Mouse (Mus musculus) intestine, postnatal 0 days (tissue): ENCODE data around the gene 1700001P01Rik. TPM values are rescaled to one million over a fixed set of nuclear protein-coding genes. Genes with fewer than 3 reads are reported as not detected.
"Not testable (repeated sequence)": the region's sequence is repeated elsewhere in the genome, so short reads cannot be mapped to it uniquely, and the experiment has no call there.

Experiments used
- ATAC-seq: fragments of 200-750 bp; cut with Nextera tagmentation; 2 replicates; pipeline ENCODE4 v1.8.0; 2017; ENCODE audit warnings: mild to moderate bottlenecking, moderate TSS enrichment, moderate library complexity
- H3K27ac ChIP-seq: fragments of 300-500 bp; sonication (generic); 2 replicates; pipeline ENCODE4 v1.5.1; 2014; ENCODE audit warnings: mild to moderate bottlenecking, low read depth, low read length, moderate library complexity
- H3K27me3 ChIP-seq: fragments of 300-500 bp; sonication (generic); replicated peaks from 2 replicates; pipeline ENCODE4 v1.6.1; 2014; ENCODE audit warnings: low read length, mixed read lengths; ENCODE audit not compliant: control insufficient read depth, insufficient read depth
- H3K36me3 ChIP-seq: fragments of 300-500 bp; sonication (generic); 2 replicates; pipeline ENCODE4 v1.6.1; 2014; ENCODE audit warnings: mild to moderate bottlenecking, moderate library complexity; ENCODE audit not compliant: control insufficient read depth, insufficient read depth
- H3K4me1 ChIP-seq: fragments of 300-500 bp; sonication (generic); replicated peaks from 2 replicates; pipeline ENCODE4 v1.6.1; 2014; ENCODE audit warnings: antibody characterized with exemption, low read length, mixed read lengths; ENCODE audit not compliant: control insufficient read depth, insufficient read depth
- H3K4me2 ChIP-seq: fragments of 300-500 bp; sonication (generic); replicated peaks from 2 replicates; pipeline ENCODE4 v1.6.1; 2014; ENCODE audit warnings: low read depth, mild to moderate bottlenecking, moderate library complexity
- H3K4me3 ChIP-seq: fragments of 300-500 bp; sonication (generic); 2 replicates; pipeline ENCODE4 v1.5.1; 2014; ENCODE audit warnings: low read depth, low read length
- H3K9ac ChIP-seq: fragments of 300-500 bp; sonication (generic); 2 replicates; pipeline ENCODE4 v1.6.1; 2014; ENCODE audit warnings: mild to moderate bottlenecking, low read depth, low read length
- H3K9me3 ChIP-seq: fragments of 300-500 bp; sonication (generic); 2 replicates; pipeline ENCODE4 v1.6.1; 2016; ENCODE audit warnings: mixed run types; ENCODE audit not compliant: control insufficient read depth
- CTCF ChIP-seq: sonication (generic); IDR thresholded peaks from 2 replicates; pipeline ENCODE4 v1.5.1; 2016; ENCODE audit warnings: low read depth, mild to moderate bottlenecking, control low read depth, antibody characterized with exemption, moderate library complexity
- WGBS: fragments of 180-500 bp; shearing (Covaris S2); extraction: QIAGEN DNeasy Blood & Tissue Kit; methylation state at CpG from one replicate; pipeline ENCODE4 v1.1.7; 2014; 5-methylcytosine and 5-hydroxymethylcytosine counted together
- polyA plus RNA-seq: library from polyadenylated mRNA; unstranded; fragments of >200 nt; fragmentation: Nextera tagmentation; extraction: Ambion mirVana; gene quantifications from 2 replicates; pipeline ENCODE4 v1.2.1, GENCODE M21; 2015

The 1700001P01Rik gene
- polyA plus RNA-seq, 1 experiment from 2014 or later, result not detected

DNA sequence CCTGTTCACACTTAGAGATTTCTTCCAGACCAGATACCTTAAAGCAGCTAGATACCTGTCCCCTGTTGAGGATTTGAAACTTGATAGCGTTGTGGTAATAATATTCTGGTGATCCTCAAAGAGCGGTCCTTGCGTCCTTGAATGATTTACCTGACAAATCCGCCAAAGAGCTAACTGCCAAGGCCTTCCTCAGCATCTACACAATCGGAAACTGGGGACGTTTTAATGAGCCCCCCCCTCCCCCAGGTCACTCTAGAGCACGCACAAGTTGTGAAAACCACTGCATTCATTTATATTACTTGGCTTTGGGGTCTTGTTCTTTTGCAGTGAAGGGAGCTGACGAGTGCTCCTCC lies 22.3 kb upstream of the 1700001P01Rik start:
- no peak for TF ChIP-seq CTCF
- WGBS, result 50% methylated on average over 8 of the region's 8 CpGs
- H3K9me3 ChIP-seq, result no peaks in the 10 kb centered on the region
- H3K4me3 ChIP-seq, result no peak overlapping the region
- ATAC-seq, result no peak
- H3K27ac ChIP-seq, result no peak overlapping the region
- H3K9ac ChIP-seq, result no peak overlapping the region
- no peaks in the 10 kb centered on the region for H3K36me3 ChIP-seq
- no peaks in the 10 kb centered on the region for H3K27me3 ChIP-seq
- H3K4me1 ChIP-seq, result 0 out of 2 replicates have a peak, but pooled peaks cover 13% of the 10 kb centered on the region
- peak overlapping the region; percentile 74 for H3K4me2 ChIP-seq

DNA sequence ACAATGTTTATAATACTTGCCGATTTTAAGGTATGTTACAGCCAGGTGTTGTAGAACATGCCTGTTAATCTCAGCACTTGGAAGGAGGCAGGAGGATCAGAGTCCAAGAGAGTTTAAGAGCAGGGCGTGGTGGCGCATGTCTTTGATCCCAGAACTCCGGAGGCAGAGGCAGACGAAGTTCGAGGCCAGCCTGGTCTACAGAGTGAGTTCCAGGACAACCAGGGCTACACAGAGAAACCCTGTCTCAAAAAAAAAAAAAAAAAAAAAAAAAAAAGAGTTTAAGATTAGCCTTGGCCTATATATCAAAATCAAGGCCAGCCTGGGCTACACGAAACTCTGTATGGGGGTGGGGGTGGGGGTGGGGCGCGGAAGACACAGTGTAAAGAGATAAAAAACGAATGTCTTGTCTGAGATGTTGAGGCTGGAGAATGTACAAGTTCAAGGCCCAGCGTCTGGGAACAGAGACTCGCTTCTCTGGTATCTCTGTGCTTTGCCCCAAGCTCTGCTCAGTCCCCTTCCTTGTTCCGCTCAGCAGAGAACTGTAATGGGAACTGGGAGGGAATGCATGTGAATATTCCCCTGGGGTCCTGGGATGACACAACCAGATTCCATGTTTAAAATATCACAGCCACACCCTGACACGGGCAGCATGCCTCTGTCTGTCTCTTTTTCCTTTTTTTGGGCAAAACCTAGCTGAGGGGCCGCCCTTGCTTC lies 21.8 kb upstream of the 1700001P01Rik start:
- H3K4me3 ChIP-seq, result no peak overlapping the region
- 54% methylated on average over 15 of the region's 15 CpGs for WGBS
- no peak overlapping the region for H3K9ac ChIP-seq
- ATAC-seq, result no peak
- 0 out of 2 replicates have a peak overlapping the region, but pooled peaks have one; percentile 13 for H3K4me2 ChIP-seq
- 0 out of 2 replicates have a peak, but pooled peaks cover 12% of the 10 kb centered on the region for H3K4me1 ChIP-seq
- H3K36me3 ChIP-seq, result no peaks in the 10 kb centered on the region
- H3K27ac ChIP-seq, result no peak overlapping the region
- H3K27me3 ChIP-seq, result no peaks in the 10 kb centered on the region
- no peak for TF ChIP-seq CTCF
- H3K9me3 ChIP-seq, result no peaks in the 10 kb centered on the region

DNA sequence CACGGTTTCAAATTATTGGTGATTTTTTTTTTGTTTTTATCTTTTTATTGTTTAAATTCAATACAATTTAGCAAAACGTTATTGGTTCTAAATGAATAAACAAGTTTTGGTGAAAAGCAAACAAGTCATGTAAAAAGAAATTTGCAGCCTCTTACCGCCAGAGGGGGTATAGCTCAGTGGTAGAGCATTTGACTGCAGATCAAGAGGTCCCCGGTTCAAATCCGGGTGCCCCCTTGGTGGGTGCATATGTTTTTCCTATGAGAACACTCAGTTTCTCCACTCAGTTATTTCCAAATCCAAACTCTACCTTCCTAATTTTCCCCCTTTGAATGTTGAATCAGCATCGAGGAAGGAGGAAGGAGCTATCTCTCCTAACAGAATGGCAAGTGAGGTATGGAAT lies 21.2 kb upstream of the 1700001P01Rik start:
- Histone ChIP-seq H3K27ac (no peak overlapping the region), H3K9ac (no peak overlapping the region), H3K4me3 (no peak overlapping the region), H3K4me2 (0 out of 2 replicates have a peak overlapping the region, but pooled peaks have one; percentile 13), H3K4me1 (0 out of 2 replicates have a peak, but pooled peaks cover 7% of the 10 kb centered on the region), H3K9me3 (no peaks in the 10 kb centered on the region), H3K36me3 (no peaks in the 10 kb centered on the region), H3K27me3 (no peaks in the 10 kb centered on the region)
- TF ChIP-seq CTCF, result peak; percentile 61
- no peak for ATAC-seq
- 6% methylated on average over 6 of the region's 6 CpGs for WGBS

DNA sequence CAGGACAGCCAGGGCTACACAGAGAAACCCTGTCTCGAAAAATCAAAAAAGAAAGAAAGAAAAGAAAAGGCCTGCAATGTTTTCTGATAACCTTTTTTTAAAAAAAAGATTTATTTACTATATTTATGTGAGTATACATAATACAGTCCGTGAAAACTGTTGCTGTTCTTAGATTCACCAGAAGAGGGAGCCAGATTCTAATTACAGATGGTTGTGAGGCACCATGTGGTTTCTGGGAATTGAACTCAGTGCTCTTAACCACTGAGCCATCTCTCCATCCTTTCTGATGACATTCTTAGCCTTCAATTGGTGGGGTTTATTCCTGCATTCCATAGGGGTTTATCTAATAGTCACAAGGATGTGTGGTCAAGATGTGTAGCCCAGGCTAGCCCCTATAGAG lies 17.4 kb upstream of the 1700001P01Rik start:
- Histone ChIP-seq H3K9ac (no peak overlapping the region), H3K4me1 (no peaks in the 10 kb centered on the region), H3K27ac (no peak overlapping the region), H3K36me3 (no peaks in the 10 kb centered on the region), H3K4me3 (no peak overlapping the region), H3K27me3 (no peaks in the 10 kb centered on the region), H3K4me2 (no peak overlapping the region), H3K9me3 (no peaks in the 10 kb centered on the region)
- peak; percentile 84 for TF ChIP-seq CTCF
- WGBS, result 4% methylated on average over 2 of the region's 2 CpGs
- ATAC-seq, result 0 out of 2 replicates have a peak, but pooled peaks have one; percentile 37

DNA sequence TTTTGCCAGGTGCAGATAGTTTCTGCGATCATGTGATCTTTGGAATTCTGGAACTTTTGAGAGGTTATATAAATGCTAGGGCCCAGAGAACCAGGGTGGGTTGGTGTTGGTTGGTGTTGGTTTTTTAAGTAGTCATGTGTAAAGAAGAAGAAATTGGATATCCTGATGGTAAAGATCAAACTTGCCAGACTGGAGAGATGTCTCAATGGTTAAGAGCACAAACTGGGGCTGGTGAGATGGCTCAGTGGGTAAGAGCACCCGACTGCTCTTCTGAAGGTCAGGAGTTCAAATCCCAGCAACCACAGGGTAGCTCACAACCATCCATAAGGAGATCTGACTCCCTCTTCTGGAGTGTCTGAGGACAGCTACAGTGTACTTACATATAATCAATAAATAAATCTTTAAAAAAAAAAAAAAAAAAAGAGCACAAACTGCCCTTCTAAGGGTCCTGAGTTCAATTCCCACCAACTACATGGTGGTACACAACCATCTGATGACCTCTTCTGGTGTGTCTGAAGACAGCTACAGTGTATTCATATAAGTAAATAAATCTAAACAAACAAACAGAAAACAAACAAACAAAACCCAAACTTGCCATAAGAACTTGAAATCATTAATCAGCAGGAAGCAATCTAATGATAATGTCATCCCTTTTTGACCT lies 15.2 kb upstream of the 1700001P01Rik start:
- not testable (repeated sequence) for H3K27ac ChIP-seq, H3K4me3 ChIP-seq, H3K4me2 ChIP-seq, H3K36me3 ChIP-seq, H3K9me3 ChIP-seq, ATAC-seq, H3K27me3 ChIP-seq, H3K4me1 ChIP-seq, H3K9ac ChIP-seq
- 69% methylated on average over 2 of the region's 2 CpGs for WGBS

DNA sequence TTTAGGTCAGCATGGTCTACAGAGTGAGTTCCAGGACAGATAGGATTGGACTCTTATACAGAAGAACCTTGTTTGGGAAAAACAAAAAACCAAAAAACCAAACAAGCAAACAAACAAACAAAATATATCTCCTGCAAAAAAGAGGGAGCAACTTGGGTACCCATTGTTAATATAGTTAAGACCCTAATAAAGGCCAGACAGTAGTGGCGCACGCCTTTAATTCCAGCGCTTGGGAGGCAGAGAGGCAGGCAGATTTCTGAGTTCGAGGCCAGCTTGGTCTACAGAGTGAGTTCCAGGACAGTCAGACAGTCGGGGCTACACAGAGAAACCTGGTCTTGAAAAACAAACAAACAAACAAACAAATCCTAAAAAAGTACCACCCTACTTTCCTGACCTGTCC lies 14.0 kb upstream of the 1700001P01Rik start:
- Histone ChIP-seq H3K36me3 (no peaks in the 10 kb centered on the region), H3K9me3 (no peaks in the 10 kb centered on the region), H3K27ac (no peak overlapping the region), H3K9ac (no peak overlapping the region), H3K4me2 (no peak overlapping the region), H3K27me3 (no peaks in the 10 kb centered on the region), H3K4me1 (no peaks in the 10 kb centered on the region), H3K4me3 (no peak overlapping the region)
- WGBS, result 89% methylated on average over 5 of the region's 5 CpGs
- no peak for TF ChIP-seq CTCF
- ATAC-seq, result no peak
